Mouse (Mus musculus): ENCODE data around the gene Jup. TPM values are rescaled to one million over a fixed set of nuclear protein-coding genes. Genes with fewer than 3 reads are reported as not detected.

The Jup gene
- polyA plus RNA-seq, 1 experiment from 2014 or later = 231 TPM

DNA sequence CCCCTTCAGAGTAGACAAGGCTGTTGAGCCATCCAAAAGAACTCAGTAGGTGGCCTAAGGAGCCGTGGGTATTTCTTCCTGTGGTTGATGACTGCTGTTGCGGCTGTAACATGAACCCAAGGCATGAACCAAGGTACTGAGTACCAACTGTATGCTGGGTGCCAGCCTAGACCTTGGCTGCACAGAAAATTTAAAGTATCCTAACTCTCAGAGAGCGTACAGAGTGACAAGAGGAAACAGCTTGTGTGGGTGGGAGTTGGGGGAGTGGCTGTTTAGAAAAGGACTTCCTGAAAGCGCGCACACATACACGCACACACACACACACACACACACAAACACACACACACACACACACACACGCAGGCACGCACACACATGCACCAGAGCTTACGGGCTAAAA is 1.8 kb upstream of the Jup start:
- H3K9ac ChIP-seq (replicated peaks; ENCODE audit: low read depth) = no peak overlapping the region
- WGBS = 44% methylated on average over 9 of the region's 9 CpGs
- H3K36me3 ChIP-seq (ENCODE audit: insufficient read depth, low read length) = no peaks in the 10 kb centered on the region
- H3K27me3 ChIP-seq (replicated peaks; ENCODE audit: insufficient read depth, low read length) = no peaks in the 10 kb centered on the region
- ATAC-seq (no peak), DNase-seq (ENCODE audit: low spot score) (peak; percentile 70)
- no peak overlapping the region for H3K4me3 ChIP-seq (ENCODE audit: low read depth, low read length)
- peaks cover 30% of the 10 kb centered on the region for H3K4me1 ChIP-seq (ENCODE audit: insufficient read depth, low read depth, low read length)
- peak overlapping the region; percentile 62 for H3K27ac ChIP-seq (ENCODE audit: low read length)
- TF ChIP-seq CTCF (IDR thresholded peaks at IDR 0.05) = no peak
- TF ChIP-seq EP300 (IDR thresholded peaks at IDR 0.05) = peak; percentile 69; the same call in 1 of the 2 replicates
- no peaks in the 10 kb centered on the region for H3K9me3 ChIP-seq (ENCODE audit: low read length)
- H3K4me2 ChIP-seq (replicated peaks; ENCODE audit: low read depth, low read length) = peak overlapping the region; percentile 28

DNA sequence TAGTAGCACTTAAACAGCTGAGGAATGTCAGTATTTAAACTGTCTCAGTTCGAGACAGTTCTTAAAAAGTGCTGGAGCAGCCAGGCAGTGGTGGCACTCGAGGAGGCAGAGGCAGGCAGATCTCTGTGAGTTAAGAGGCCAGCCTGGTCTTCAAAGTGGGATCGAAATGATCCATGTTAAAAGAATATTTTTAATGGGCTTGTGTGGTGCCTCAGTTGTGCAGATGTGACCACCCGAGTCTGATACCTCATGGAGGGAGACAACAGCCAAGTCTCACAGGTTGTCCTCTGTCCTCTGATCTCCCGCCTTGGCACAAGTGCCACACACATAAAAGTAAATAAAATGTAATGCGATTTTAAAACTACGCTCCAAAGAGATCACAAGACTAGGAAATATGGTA is 954 bp upstream of the Jup start:
- DNase-seq (ENCODE audit: low spot score) (no peak), ATAC-seq (no peak)
- Histone ChIP-seq H3K4me3 (ENCODE audit: low read depth, low read length) (no peak overlapping the region), H3K4me2 (replicated peaks; ENCODE audit: low read depth, low read length) (no peak overlapping the region), H3K27ac (ENCODE audit: low read length) (peak overlapping the region; percentile 55), H3K9me3 (ENCODE audit: low read length) (no peaks in the 10 kb centered on the region), H3K27me3 (replicated peaks; ENCODE audit: insufficient read depth, low read length) (no peaks in the 10 kb centered on the region), H3K9ac (replicated peaks; ENCODE audit: low read depth) (no peak overlapping the region), H3K36me3 (ENCODE audit: insufficient read depth, low read length) (no peaks in the 10 kb centered on the region), H3K4me1 (ENCODE audit: insufficient read depth, low read depth, low read length) (peaks cover 37% of the 10 kb centered on the region)
- TF ChIP-seq EP300 (IDR thresholded peaks at IDR 0.05) (no peak), CTCF (IDR thresholded peaks at IDR 0.05) (no peak)
- WGBS = 84% methylated on average over 7 of the region's 7 CpGs

DNA sequence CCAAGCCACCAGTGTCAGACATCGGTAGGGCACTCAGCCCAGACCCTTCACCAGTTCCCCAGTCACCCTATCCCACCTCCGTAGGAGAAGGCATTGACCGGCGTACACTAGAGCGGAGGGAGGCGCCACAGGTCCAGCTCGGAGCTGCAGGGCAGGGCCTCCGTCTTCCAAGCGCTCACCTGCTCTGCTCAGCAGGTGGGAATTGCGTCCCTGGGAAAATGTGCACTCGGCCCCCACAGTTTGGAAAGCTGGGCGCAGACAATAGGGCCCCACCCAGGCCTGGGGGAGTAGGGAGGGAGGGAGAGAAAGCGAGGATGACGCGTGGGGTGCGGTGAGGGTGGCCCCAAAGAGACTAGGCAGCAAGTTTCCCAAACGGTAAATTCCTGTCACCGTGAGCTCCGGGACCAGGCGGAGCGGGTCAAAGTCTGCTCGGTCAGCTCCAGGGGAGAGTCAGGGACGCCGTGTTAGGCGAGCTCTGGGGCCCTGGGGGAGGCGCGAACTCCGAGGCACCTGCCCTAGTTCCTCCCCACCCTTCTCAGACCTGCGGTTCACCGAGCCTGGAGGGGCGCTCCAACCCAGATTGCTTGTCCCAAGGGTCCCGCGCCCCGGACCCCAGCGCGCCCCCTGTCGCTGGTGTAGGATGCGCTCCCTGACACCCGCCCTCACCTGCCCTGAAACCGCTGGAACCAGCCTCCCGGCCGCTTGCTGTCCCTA is 520 bp downstream of the Jup start:
- DNase-seq (ENCODE audit: low spot score) (no peak), ATAC-seq (peak; percentile 7)
- Histone ChIP-seq H3K4me1 (ENCODE audit: insufficient read depth, low read depth, low read length) (peaks cover 44% of the 10 kb centered on the region), H3K4me2 (replicated peaks; ENCODE audit: low read depth, low read length) (peak overlapping the region; percentile 69), H3K27me3 (replicated peaks; ENCODE audit: insufficient read depth, low read length) (no peaks in the 10 kb centered on the region), H3K4me3 (ENCODE audit: low read depth, low read length) (peak overlapping the region; percentile 92), H3K9ac (replicated peaks; ENCODE audit: low read depth) (peak overlapping the region; percentile 95), H3K36me3 (ENCODE audit: insufficient read depth, low read length) (no peaks in the 10 kb centered on the region), H3K9me3 (ENCODE audit: low read length) (no peaks in the 10 kb centered on the region), H3K27ac (ENCODE audit: low read length) (peak overlapping the region; percentile 99)
- 2% methylated on average over 39 of the region's 42 CpGs for whole genome bisulfite sequencing
- TF ChIP-seq EP300 (IDR thresholded peaks at IDR 0.05) (peak; percentile 18; the same call in 1 of the 2 replicates), CTCF (IDR thresholded peaks at IDR 0.05) (peak; percentile 65)

DNA sequence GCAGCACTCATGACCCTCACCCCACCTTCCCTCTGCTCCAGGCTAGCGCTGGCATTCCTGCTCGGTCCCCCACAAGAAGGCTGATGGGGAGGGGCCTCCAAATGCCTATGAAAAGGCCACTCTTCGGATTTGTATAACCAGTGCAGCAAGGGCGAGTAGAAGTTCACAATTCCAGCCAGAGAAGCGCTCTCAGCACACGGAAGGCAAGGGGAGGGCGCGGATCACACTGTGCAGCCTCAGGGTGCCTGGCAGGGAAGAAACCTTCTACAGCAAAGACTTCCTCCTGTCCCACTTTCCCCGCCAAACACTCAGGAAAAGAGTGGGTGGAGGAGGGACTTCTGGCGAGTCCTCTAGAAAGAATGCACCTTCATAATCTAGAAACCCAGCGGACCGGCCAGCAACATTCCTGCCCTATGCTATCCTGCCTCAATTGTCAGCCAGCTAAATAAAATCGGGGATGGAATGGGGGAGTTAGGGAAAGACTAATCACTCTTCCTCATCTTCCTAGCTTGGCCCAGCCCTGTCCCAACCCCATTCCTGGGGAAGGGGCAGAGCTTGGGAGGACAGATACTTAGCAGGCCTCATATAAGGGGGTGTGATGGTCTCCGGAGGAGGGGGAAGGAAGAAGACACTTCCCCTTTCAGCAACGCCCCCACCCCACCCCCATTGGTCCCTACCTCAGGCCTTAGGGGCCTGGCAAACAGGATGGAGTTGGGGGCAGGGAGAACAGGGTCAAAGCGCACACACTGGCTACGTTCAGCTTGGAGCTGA is 1.5 kb downstream of the Jup start:
- Histone ChIP-seq H3K27ac (ENCODE audit: low read length) (peak overlapping the region; percentile 99), H3K27me3 (replicated peaks; ENCODE audit: insufficient read depth, low read length) (no peaks in the 10 kb centered on the region), H3K9me3 (ENCODE audit: low read length) (no peaks in the 10 kb centered on the region), H3K4me2 (replicated peaks; ENCODE audit: low read depth, low read length) (peak overlapping the region; percentile 69), H3K9ac (replicated peaks; ENCODE audit: low read depth) (peak overlapping the region; percentile 95), H3K36me3 (ENCODE audit: insufficient read depth, low read length) (no peaks in the 10 kb centered on the region), H3K4me3 (ENCODE audit: low read depth, low read length) (peak overlapping the region; percentile 92), H3K4me1 (ENCODE audit: insufficient read depth, low read depth, low read length) (peaks cover 48% of the 10 kb centered on the region)
- TF ChIP-seq CTCF (IDR thresholded peaks at IDR 0.05) (peak; percentile 37), EP300 (IDR thresholded peaks at IDR 0.05) (peak; percentile 56; the same call in 1 of the 2 replicates)
- DNase-seq (ENCODE audit: low spot score) (peak; percentile 71), ATAC-seq (no peak)
- 19% methylated on average over 17 of the region's 17 CpGs for WGBS

DNA sequence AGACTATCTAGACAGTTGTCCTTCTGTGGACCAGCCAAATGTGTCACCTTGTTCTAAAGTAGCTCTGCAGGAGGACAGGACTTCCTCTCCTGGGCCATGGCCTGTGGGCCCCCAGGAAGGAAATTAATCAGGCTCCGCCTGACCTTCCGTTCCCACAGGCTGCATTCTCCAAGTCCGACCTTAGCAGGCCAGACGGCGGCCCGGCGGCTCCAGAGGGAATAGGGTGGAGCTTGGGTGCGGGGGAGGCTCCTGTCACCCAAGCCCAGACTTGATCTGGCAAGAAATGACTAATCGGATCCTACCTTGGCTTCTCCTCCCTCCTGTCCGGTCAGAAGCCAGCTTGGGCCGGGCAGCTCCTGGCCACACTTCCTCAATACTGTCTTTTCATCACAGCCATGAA is 2.4 kb downstream of the Jup start:
- peaks cover 56% of the 10 kb centered on the region for H3K4me1 ChIP-seq (ENCODE audit: insufficient read depth, low read depth, low read length)
- no peaks in the 10 kb centered on the region for H3K27me3 ChIP-seq (replicated peaks; ENCODE audit: insufficient read depth, low read length)
- no peaks in the 10 kb centered on the region for H3K9me3 ChIP-seq (ENCODE audit: low read length)
- 14% methylated on average over 11 of the region's 11 CpGs for WGBS
- ATAC-seq (peak; percentile 3), DNase-seq (ENCODE audit: low spot score) (peak; percentile 83)
- no peak for TF ChIP-seq CTCF (IDR thresholded peaks at IDR 0.05)
- TF ChIP-seq EP300 (IDR thresholded peaks at IDR 0.05) = peak; percentile 89
- H3K27ac ChIP-seq (ENCODE audit: low read length) = peak overlapping the region; percentile 99
- no peaks in the 10 kb centered on the region for H3K36me3 ChIP-seq (ENCODE audit: insufficient read depth, low read length)
- peak overlapping the region; percentile 69 for H3K4me2 ChIP-seq (replicated peaks; ENCODE audit: low read depth, low read length)
- H3K4me3 ChIP-seq (ENCODE audit: low read depth, low read length) = peak overlapping the region; percentile 92
- peak overlapping the region; percentile 95; the same call in 1 of the 2 replicates for H3K9ac ChIP-seq (replicated peaks; ENCODE audit: low read depth)

DNA sequence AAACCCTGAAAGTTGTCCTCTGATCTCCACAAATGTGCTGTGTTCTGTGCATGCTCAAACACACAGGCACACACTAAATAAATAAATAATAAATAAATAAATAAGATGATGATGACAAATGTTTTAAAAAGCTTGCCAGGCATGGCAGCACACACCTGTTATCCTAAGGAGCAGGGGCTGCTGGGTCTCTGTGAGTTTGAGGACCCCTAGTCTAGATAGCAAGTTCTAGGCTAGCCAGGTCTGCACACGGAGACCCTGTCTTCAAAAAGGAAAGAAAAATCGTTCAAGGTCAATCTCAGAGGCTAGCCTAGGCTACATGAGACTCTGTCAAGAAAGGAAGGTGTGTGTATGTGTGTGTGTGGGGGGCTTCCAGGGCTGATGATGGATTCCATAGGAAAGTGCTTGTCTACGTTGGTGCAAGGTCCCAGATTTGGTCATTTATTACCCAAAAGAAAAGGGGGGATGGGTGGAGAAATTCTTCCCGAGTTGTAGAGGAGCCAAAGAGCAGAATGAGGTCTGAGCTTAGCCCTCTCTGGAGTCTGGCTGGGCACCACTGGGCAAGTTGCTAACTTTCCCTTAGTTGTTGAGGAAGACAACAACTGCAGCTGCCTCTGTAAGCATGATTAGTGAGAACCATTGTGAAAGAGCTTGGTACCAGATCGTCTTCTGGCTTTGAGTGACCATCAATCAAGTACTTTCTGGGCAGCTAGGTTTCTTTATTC is 3.0 kb downstream of the Jup start:
- Histone ChIP-seq H3K9ac (replicated peaks; ENCODE audit: low read depth) (peak overlapping the region; percentile 95; the same call in 1 of the 2 replicates), H3K27ac (ENCODE audit: low read length) (peak overlapping the region; percentile 99), H3K9me3 (ENCODE audit: low read length) (no peaks in the 10 kb centered on the region), H3K4me1 (ENCODE audit: insufficient read depth, low read depth, low read length) (peaks cover 59% of the 10 kb centered on the region), H3K27me3 (replicated peaks; ENCODE audit: insufficient read depth, low read length) (no peaks in the 10 kb centered on the region), H3K4me3 (ENCODE audit: low read depth, low read length) (peak overlapping the region; percentile 92; the same call in 1 of the 2 replicates), H3K36me3 (ENCODE audit: insufficient read depth, low read length) (no peaks in the 10 kb centered on the region), H3K4me2 (replicated peaks; ENCODE audit: low read depth, low read length) (peak overlapping the region; percentile 69)
- DNase-seq (ENCODE audit: low spot score) (no peak), ATAC-seq (no peak)
- 46% methylated on average over 5 of the region's 5 CpGs for WGBS
- no peak for TF ChIP-seq CTCF (IDR thresholded peaks at IDR 0.05)
- TF ChIP-seq EP300 (IDR thresholded peaks at IDR 0.05) = no peak
